Mouse (Mus musculus) ES-Bruce4 (cell line): ENCODE measurements around the gene Ccser1.
"Not testable (repeated sequence)": the region's sequence is repeated elsewhere in the genome, so short reads cannot be mapped to it uniquely, and the experiment has no call there.

ENCODE experiments used
- CTCF ChIP-seq: IDR thresholded peaks from one replicate; pipeline ENCODE4 v1.8.1; 2011; ENCODE audit warnings: low read depth, low read length
- EP300 ChIP-seq: IDR thresholded peaks from 2 replicates; pipeline ENCODE4 v1.6.1; 2011; ENCODE audit warnings: low read depth, low read length; ENCODE audit not compliant: insufficient read depth
- POLR2A ChIP-seq: IDR thresholded peaks from one replicate; pipeline ENCODE4 v1.8.1; 2011; ENCODE audit warnings: low read length; ENCODE audit not compliant: insufficient read depth

- not testable (repeated sequence) for TF ChIP-seq CTCF, POLR2A, EP300
These were observed 864.9 kb downstream of the Ccser1 start for GRCm38 (mm10) chr6:62045042-62045441.
